Mouse (Mus musculus): ENCODE results near the gene B4galt3.

DNA sequence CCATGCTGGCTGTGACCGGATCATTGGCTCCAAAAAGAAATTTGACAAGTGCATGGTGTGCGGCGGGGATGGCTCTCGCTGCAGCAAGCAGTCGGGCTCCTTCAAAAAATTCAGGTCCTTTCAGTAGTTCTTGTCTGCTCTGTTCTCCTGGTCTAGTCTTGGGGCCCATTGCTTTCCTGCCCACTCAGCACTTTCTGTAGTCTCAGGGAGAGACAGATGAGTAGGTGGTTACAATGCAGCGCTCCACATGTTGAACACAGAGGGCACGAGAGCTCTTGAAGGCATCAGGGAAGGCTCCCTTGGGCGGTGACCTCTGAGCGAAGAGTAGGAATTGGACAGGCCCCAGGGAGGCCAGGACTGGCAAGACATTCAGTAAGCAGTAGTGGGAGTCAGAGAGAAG lies 12.3 kb upstream of the B4galt3 start:
- TF ChIP-seq CTCF (IDR thresholded peaks at IDR 0.05; ENCODE audit: insufficient read depth, low read length) = no peak
- no peak for TF ChIP-seq POLR2A (IDR thresholded peaks at IDR 0.05; ENCODE audit: borderline replicate concordance, extremely low read depth, low read depth, low read length)

Data from lung, adult 2 months (tissue).